Mouse (Mus musculus) erythroblast, embryonic 14.5 days (primary cell): Measurements from ENCODE around the gene Olfr824.

ENCODE experiments used
- GATA1 ChIP-seq: IDR thresholded peaks from 2 replicates; pipeline ENCODE4 v1.6.1; 2012; ENCODE audit warnings: low read length, inconsistent platforms, mixed read lengths
- TAL1 ChIP-seq: IDR thresholded peaks from 3 replicates; pipeline ENCODE4 v1.6.1; 2012; ENCODE audit warnings: low read length, inconsistent platforms, mixed read lengths

DNA sequence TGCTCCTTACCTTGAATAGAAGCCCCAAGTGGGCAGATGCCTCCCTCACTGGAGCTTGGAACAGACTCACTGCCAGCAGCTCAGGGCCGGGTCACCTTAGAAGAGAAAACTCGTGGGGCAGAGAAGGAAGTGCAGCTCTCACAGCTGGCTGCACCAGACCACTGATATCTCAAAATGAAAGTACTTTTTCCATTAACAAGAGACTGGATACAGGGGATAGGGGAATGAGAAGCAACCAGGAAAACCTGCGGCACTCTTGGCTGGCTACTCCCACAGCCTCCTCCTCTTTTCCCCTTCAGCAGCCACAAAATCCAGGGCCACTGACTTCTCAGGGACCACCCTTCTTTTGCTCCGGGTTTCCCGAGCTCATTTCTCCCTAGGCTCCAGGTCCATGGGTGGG, 14.3 kb upstream of the Olfr824 start:
- TF ChIP-seq GATA1 (no peak), TAL1 (no peak)
